Mouse (Mus musculus): ENCODE data around the gene Cacna1d.

- TF ChIP-seq CTCF (IDR thresholded peaks at IDR 0.05; ENCODE audit: low read depth) (no peak), EP300 (IDR thresholded peaks at IDR 0.05; ENCODE audit: low read depth) (no peak)
These were observed 164.2 kb downstream of the Cacna1d start for GRCm38 (mm10) chr14:30327051-30327450.

Data from heart, postnatal 0 days (tissue).